In genomic region chr2:27744612-27745351, GRCm38 (mm10) we compare ENCODE assay signal across 8 mouse cellular contexts.
DNase-seq lines count a peak whose midpoint lies in the region; ATAC-seq lines count a peak whose summit lies in the region.

No protein-coding gene starts in this region.

- peak overlapping the region; percentile 81 for H3K27ac ChIP-seq in embryonic facial prominence, embryonic 14.5 days (replicated peaks; ENCODE audit: low read depth, low read length)
- H3K27ac ChIP-seq in kidney, embryonic 15.5 days, result peak overlapping the region; percentile 86
- H3K27ac ChIP-seq in midbrain, embryonic 14.5 days (replicated peaks; ENCODE audit: low read depth, low read length), result no peak overlapping the region

- no peaks in the 10 kb centered on the region for H3K9me3 ChIP-seq in embryonic facial prominence, embryonic 14.5 days (ENCODE audit: control insufficient read depth, low read length)
- no peaks in the 10 kb centered on the region for H3K9me3 ChIP-seq in kidney, embryonic 15.5 days (replicated peaks)
- H3K9me3 ChIP-seq in midbrain, embryonic 14.5 days (ENCODE audit: control insufficient read depth, low read length), result no peaks in the 10 kb centered on the region

- WGBS in embryonic facial prominence, embryonic 14.5 days, result 63% methylated on average over 13 of the region's 13 CpGs
- 45% methylated on average over 13 of the region's 13 CpGs for WGBS in kidney, embryonic 15.5 days
- 71% methylated on average over 13 of the region's 13 CpGs for WGBS in midbrain, embryonic 14.5 days

- H3K36me3 ChIP-seq in embryonic facial prominence, embryonic 14.5 days (ENCODE audit: control insufficient read depth, insufficient read depth, low read length), result peaks cover 59% of the 10 kb centered on the region
- peaks cover 52% of the 10 kb centered on the region for H3K36me3 ChIP-seq in kidney, embryonic 15.5 days
- peaks cover 4% of the 10 kb centered on the region; the same call in 1 of the 2 replicates for H3K36me3 ChIP-seq in midbrain, embryonic 14.5 days (ENCODE audit: control insufficient read depth, insufficient read depth, low read length)

- peaks cover 45% of the 10 kb centered on the region for H3K4me1 ChIP-seq in embryonic facial prominence, embryonic 14.5 days (ENCODE audit: control insufficient read depth, insufficient read depth, low read length)
- H3K4me1 ChIP-seq in kidney, embryonic 15.5 days, result peaks cover 61% of the 10 kb centered on the region
- peaks cover 37% of the 10 kb centered on the region for H3K4me1 ChIP-seq in midbrain, embryonic 14.5 days (ENCODE audit: control insufficient read depth, insufficient read depth, low read length)

- no peak overlapping the region for H3K4me3 ChIP-seq in embryonic facial prominence, embryonic 14.5 days (ENCODE audit: low read depth, low read length)
- no peak overlapping the region for H3K4me3 ChIP-seq in kidney, embryonic 15.5 days (replicated peaks)
- H3K4me3 ChIP-seq in midbrain, embryonic 14.5 days (replicated peaks; ENCODE audit: low read depth, low read length), result no peak overlapping the region

- peak; percentile 32 for DNase-seq in adrenal gland, postnatal 10 days
- DNase-seq in adrenal gland, postnatal 25 days, result no peak
- peak; percentile 88 for DNase-seq in embryonic facial prominence, embryonic 14.5 days (ENCODE audit: low spot score)
- DNase-seq in lung, postnatal 36 days, result peak; percentile 80
- DNase-seq in Muller cell, postnatal 12 days (ENCODE audit: inconsistent ontology term), result no peak
- no peak for DNase-seq in midbrain, embryonic 14.5 days
- no peak for DNase-seq in cerebellum, adult 11 months

- no peak overlapping the region for H3K4me2 ChIP-seq in embryonic facial prominence, embryonic 14.5 days (ENCODE audit: low read depth, low read length)
- H3K4me2 ChIP-seq in kidney, embryonic 15.5 days, result no peak overlapping the region; the same call in 1 of the 2 replicates
- no peak overlapping the region for H3K4me2 ChIP-seq in midbrain, embryonic 14.5 days (ENCODE audit: low read length)

- no peaks in the 10 kb centered on the region for H3K27me3 ChIP-seq in embryonic facial prominence, embryonic 14.5 days (replicated peaks; ENCODE audit: control insufficient read depth, insufficient read depth, low read length)
- H3K27me3 ChIP-seq in kidney, embryonic 15.5 days, result peaks cover 31% of the 10 kb centered on the region
- no peaks in the 10 kb centered on the region for H3K27me3 ChIP-seq in midbrain, embryonic 14.5 days (ENCODE audit: control insufficient read depth, insufficient read depth, low read length)

- peak; percentile 71 for ATAC-seq in embryonic facial prominence, embryonic 14.5 days (ENCODE audit: low read depth)
- peak; percentile 64 for ATAC-seq in kidney, embryonic 15.5 days (replicated peaks; ENCODE audit: low FRiP score)
- ATAC-seq in midbrain, embryonic 14.5 days (ENCODE audit: low FRiP score, low TSS enrichment), result no peak

- peak overlapping the region; percentile 14; the same call in 1 of the 2 replicates for H3K9ac ChIP-seq in embryonic facial prominence, embryonic 14.5 days (ENCODE audit: low read depth, low read length)
- no peak overlapping the region for H3K9ac ChIP-seq in kidney, embryonic 15.5 days
- no peak overlapping the region for H3K9ac ChIP-seq in midbrain, embryonic 14.5 days (replicated peaks; ENCODE audit: low read length)

Comparison
In these comparisons a context has a peak if more than half of its experiments do, and no peak if none do; other contexts are left out.
1. DNase-seq: peak in adrenal gland, postnatal 10 days (single experiment), embryonic facial prominence, embryonic 14.5 days (single experiment) and lung, postnatal 36 days (single experiment); none in adrenal gland, postnatal 25 days (single experiment), Muller cell, postnatal 12 days (single experiment), midbrain, embryonic 14.5 days (single experiment) and cerebellum, adult 11 months (single experiment).